Mouse (Mus musculus) intestine, embryonic 14.5 days (tissue): Measurements from ENCODE around the gene Jak1. TPM values are rescaled to one million over a fixed set of nuclear protein-coding genes. Genes with fewer than 3 reads are reported as not detected.
A peak's percentile ranks its signal among the peaks of the same experiment; 100 is the strongest.

Experiments
- ATAC-seq: fragments of 200-750 bp; cut with Nextera tagmentation; replicated peaks from 2 replicates; pipeline ENCODE4 v1.8.0; 2017; ENCODE audit warnings: low read depth, moderate number of reproducible peaks, moderate TSS enrichment, moderate library complexity; ENCODE audit not compliant: low FRiP score, low TSS enrichment
- DNase-seq: peaks from one replicate; pipeline ENCODE4 v3.0.0-alpha.2; 2018; ENCODE audit warnings: low spot score
- H3K27ac ChIP-seq: fragments of 300-500 bp; sonication (generic); 2 replicates; pipeline ENCODE4 v1.5.1; 2014; ENCODE audit warnings: low read depth, mild to moderate bottlenecking, control low read depth
- H3K27me3 ChIP-seq: fragments of 300-500 bp; sonication (generic); replicated peaks from 2 replicates; pipeline ENCODE4 v1.6.1; 2014; ENCODE audit warnings: low read length, control low read depth; ENCODE audit not compliant: control insufficient read depth, insufficient read depth
- H3K36me3 ChIP-seq: fragments of 300-500 bp; sonication (generic); 2 replicates; pipeline ENCODE4 v1.6.1; 2014; ENCODE audit warnings: low read length, control low read depth; ENCODE audit not compliant: control insufficient read depth, insufficient read depth
- H3K4me1 ChIP-seq: fragments of 300-500 bp; sonication (generic); replicated peaks from 2 replicates; pipeline ENCODE4 v1.6.1; 2014; ENCODE audit warnings: low read length, control low read depth, mixed read lengths; ENCODE audit not compliant: control insufficient read depth, insufficient read depth
- H3K4me2 ChIP-seq: fragments of 300-500 bp; sonication (generic); 2 replicates; pipeline ENCODE4 v1.6.1; 2014; ENCODE audit warnings: low read length
- H3K4me3 ChIP-seq: fragments of 300-500 bp; sonication (generic); 2 replicates; pipeline ENCODE4 v1.5.1; 2014; ENCODE audit warnings: low read depth, low read length, control low read depth, mixed read lengths
- H3K9ac ChIP-seq: fragments of 300-500 bp; sonication (generic); 2 replicates; pipeline ENCODE4 v1.6.1; 2014; ENCODE audit warnings: mild to moderate bottlenecking, low read length
- H3K9me3 ChIP-seq: fragments of 300-500 bp; sonication (generic); 2 replicates; pipeline ENCODE4 v1.6.1; 2016; ENCODE audit warnings: low read length, control low read depth; ENCODE audit not compliant: control insufficient read depth
- WGBS: fragments of 180-500 bp; shearing (Covaris S2); extraction: QIAGEN DNeasy Blood & Tissue Kit; methylation state at CpG from one replicate; pipeline ENCODE4 v1.1.7; 2014; 5-methylcytosine and 5-hydroxymethylcytosine counted together
- polyA plus RNA-seq: library from polyadenylated mRNA; unstranded; fragments of >200 nt; fragmentation: Nextera tagmentation; extraction: Ambion mirVana; gene quantifications from 2 replicates; pipeline ENCODE4 v1.2.1, GENCODE M21; 2014

The Jak1 gene
- polyA plus RNA-seq, 1 experiment from 2014 or later, result 83.2 TPM

DNA sequence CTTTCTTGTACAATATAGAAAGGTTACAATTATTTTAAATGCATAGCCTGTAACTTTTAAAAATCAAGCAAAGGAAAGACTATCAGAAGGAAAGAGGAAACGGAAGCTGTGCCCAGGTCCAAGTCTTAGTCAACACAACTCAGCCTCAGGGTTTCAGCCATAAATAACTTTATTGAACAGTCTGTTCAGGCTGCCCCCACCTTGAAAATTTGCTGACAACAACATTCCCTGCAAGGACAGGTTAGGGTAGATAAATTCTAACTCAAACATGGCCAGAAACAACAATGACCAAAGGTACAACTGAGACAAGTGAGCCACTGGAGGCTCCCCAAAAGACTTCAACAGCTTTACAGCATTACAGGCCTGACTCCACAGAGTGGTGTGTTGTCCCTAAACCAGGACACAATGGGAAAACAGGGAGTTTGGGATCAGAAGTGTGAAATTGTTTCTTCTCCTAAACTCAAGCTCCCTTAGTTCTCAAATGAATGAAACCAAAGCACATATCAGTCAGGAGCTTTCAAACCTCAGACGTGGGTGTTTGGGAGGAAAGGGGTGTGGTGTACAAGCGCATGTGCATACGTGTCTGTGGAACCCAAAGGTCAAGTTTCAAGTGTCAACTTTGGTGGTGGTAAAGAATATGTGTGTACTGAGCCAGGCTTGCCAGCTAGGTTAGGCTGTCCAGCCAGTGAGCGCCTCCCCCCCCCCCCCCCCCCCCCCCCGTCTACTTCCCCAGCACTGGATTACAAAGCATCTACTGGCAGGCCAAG is 14.9 kb downstream of the Jak1 start:
- H3K27ac ChIP-seq, result no peak overlapping the region
- no peaks in the 10 kb centered on the region for H3K9me3 ChIP-seq
- H3K36me3 ChIP-seq, result no peaks in the 10 kb centered on the region
- WGBS, result 62% methylated on average over 5 of the region's 6 CpGs
- DNase-seq (no peak), ATAC-seq (no peak)
- H3K4me2 ChIP-seq, result no peak overlapping the region
- H3K9ac ChIP-seq, result no peak overlapping the region
- no peak overlapping the region for H3K4me3 ChIP-seq
- peaks cover 16% of the 10 kb centered on the region for H3K4me1 ChIP-seq
- no peaks in the 10 kb centered on the region for H3K27me3 ChIP-seq

DNA sequence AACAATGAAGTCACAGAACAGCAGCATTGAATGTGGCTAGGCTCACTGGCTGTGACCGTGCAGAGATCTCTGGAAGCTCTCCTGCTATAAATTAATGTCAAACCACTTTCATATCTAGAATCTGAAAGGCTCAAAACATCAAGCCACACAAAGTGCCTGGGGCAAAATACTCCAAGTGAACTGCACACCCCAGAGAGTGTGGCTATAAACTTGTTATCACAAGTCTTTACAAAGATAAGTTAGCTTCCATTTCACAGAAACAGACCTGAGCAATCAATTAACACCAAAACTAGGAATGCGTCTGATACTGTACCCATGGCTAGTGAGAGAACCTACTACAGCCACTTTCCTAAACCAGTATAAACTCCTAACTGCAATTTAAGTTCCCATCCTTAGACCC is 17.7 kb downstream of the Jak1 start:
- no peak overlapping the region for H3K4me2 ChIP-seq
- H3K4me3 ChIP-seq, result no peak overlapping the region
- no peak overlapping the region for H3K27ac ChIP-seq
- no peaks in the 10 kb centered on the region for H3K27me3 ChIP-seq
- H3K4me1 ChIP-seq, result 0 out of 2 replicates have a peak, but pooled peaks cover 5% of the 10 kb centered on the region
- no peaks in the 10 kb centered on the region for H3K9me3 ChIP-seq
- H3K9ac ChIP-seq, result no peak overlapping the region
- DNase-seq (peak; percentile 35), ATAC-seq (no peak)
- no peaks in the 10 kb centered on the region for H3K36me3 ChIP-seq
- WGBS, result 49% methylated on average over 2 of the region's 2 CpGs

DNA sequence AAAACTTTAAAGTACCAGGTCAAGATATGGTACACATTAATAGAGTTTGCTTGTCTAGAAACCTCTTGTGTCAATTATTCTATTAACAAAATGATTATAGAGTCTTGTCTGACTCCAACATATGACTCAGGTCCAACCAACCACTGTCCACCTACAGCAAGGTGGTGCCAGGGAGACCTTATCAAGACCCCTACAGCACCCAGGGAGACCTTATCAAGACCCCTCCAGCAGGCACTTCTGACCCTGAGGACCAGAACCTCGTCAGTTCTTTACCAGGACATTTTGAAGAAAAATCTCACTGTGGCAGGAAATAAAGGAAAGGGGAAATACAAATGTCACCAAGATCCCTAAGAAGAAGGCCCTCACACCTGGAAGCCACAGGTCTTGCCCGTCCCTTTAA is 18.5 kb downstream of the Jak1 start:
- no peak for ATAC-seq
- H3K9ac ChIP-seq, result no peak overlapping the region
- H3K9me3 ChIP-seq, result no peaks in the 10 kb centered on the region
- WGBS, result 75% methylated on average over 2 of the region's 2 CpGs
- no peak for DNase-seq
- no peaks in the 10 kb centered on the region for H3K36me3 ChIP-seq
- no peak overlapping the region for H3K4me2 ChIP-seq
- H3K4me3 ChIP-seq, result no peak overlapping the region
- H3K27me3 ChIP-seq, result no peaks in the 10 kb centered on the region
- no peak overlapping the region for H3K27ac ChIP-seq
- H3K4me1 ChIP-seq, result 0 out of 2 replicates have a peak, but pooled peaks cover 5% of the 10 kb centered on the region

DNA sequence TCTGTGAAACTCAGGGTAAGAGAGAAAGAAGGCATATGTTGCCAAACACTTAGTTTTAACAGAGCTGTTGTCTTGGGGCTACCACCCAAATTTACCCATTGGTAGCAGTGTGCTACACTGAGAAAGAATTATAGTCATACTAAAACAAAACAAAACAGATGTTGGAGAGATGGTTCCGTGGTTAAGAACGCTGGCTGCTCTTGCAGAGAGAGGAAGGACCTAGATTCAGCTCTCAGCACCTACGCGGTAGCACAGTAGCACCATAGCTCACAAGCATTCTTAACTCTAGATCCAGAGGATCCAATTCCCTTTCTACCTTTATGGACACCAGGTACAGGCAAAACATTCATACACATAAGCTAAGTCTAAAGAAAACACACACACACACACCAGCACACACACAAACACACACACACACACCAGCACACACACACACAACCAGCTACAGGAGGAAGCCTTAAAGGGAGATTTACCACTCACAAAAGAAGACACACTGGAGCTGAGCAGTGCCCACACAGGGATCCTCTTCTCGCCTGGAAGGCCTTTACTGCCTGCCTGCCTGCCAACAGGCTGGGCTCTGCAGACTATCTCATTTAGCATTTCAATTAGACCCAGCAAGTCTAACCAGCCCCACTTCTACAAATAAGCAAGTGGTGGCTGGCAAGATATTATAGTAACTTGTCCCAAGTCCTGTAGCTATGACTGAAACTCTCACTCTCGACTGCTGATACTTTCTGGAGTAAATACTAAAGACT is 20.6 kb downstream of the Jak1 start:
- Histone ChIP-seq H3K9ac (no peak overlapping the region), H3K27me3 (no peaks in the 10 kb centered on the region), H3K36me3 (no peaks in the 10 kb centered on the region), H3K4me2 (no peak overlapping the region), H3K4me3 (no peak overlapping the region), H3K9me3 (no peaks in the 10 kb centered on the region), H3K27ac (no peak overlapping the region), H3K4me1 (0 out of 2 replicates have a peak, but pooled peaks cover 5% of the 10 kb centered on the region)
- DNase-seq (no peak), ATAC-seq (no peak)
- WGBS, result 71% methylated on average over 6 of the region's 6 CpGs

DNA sequence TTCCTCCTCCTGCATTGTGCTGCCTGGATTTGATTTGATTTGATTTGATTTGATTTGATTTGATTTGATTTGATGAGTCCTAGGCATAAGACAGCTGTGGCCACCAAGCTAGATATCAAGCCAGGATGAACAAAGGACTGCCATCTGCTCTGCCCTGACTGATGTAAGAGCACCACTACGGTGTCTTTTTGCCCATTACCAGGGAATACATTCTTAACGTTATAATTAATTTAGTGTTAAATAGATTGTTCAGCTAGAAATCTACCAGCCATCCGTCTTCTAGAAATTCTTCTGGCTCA is 24.3 kb downstream of the Jak1 start:
- WGBS, result 77% methylated on average over 3 of the region's 3 CpGs
- H3K4me1 ChIP-seq, result 0 out of 2 replicates have a peak, but pooled peaks cover 5% of the 10 kb centered on the region
- H3K36me3 ChIP-seq, result no peaks in the 10 kb centered on the region
- H3K9ac ChIP-seq, result no peak overlapping the region
- H3K27ac ChIP-seq, result no peak overlapping the region
- H3K27me3 ChIP-seq, result no peaks in the 10 kb centered on the region
- no peak for ATAC-seq
- no peak overlapping the region for H3K4me3 ChIP-seq
- DNase-seq, result no peak
- H3K4me2 ChIP-seq, result no peak overlapping the region
- H3K9me3 ChIP-seq, result no peaks in the 10 kb centered on the region

DNA sequence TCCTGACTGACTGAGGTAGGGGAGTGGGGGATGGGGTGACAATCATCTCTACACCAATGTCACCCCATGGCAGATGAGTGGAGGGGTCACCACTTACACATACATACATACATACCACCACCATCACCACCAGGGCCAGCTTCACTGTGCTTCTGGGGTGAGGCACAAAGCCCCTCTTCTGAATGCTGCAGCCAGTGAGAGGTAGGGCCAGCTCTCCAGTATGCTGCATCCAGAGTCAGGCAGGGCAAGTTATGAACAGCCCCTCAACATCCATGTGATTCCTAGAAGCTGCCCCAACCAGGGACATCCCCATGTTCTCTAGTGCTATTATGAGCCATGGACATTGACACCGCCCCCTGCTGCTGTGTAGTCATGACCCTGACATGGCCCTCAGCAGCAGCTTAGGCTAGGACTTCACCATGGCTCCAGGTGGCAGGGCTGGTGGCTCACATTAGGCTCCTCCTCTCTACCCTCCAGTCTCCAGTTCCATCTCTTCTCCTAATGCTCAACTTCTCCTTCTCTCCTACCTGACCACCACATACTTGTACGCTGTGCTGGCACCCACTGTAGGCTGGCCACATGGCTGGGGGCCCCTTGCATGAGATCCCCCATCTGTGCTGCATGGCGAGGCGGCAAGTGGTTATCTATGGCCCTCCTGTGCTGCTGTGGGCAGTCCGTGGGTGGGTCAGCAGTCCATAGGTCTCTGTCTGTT is 24.8 kb downstream of the Jak1 start:
- WGBS, result 88% methylated on average over 5 of the region's 5 CpGs
- H3K27ac ChIP-seq, result no peak overlapping the region
- no peak overlapping the region for H3K4me2 ChIP-seq
- 0 out of 2 replicates have a peak, but pooled peaks cover 1% of the 10 kb centered on the region for H3K4me1 ChIP-seq
- H3K27me3 ChIP-seq, result no peaks in the 10 kb centered on the region
- H3K9me3 ChIP-seq, result no peaks in the 10 kb centered on the region
- no peaks in the 10 kb centered on the region for H3K36me3 ChIP-seq
- H3K4me3 ChIP-seq, result no peak overlapping the region
- peak; percentile 55; the same call in 1 of the 2 replicates for ATAC-seq
- DNase-seq, result peak; percentile 44
- no peak overlapping the region for H3K9ac ChIP-seq

DNA sequence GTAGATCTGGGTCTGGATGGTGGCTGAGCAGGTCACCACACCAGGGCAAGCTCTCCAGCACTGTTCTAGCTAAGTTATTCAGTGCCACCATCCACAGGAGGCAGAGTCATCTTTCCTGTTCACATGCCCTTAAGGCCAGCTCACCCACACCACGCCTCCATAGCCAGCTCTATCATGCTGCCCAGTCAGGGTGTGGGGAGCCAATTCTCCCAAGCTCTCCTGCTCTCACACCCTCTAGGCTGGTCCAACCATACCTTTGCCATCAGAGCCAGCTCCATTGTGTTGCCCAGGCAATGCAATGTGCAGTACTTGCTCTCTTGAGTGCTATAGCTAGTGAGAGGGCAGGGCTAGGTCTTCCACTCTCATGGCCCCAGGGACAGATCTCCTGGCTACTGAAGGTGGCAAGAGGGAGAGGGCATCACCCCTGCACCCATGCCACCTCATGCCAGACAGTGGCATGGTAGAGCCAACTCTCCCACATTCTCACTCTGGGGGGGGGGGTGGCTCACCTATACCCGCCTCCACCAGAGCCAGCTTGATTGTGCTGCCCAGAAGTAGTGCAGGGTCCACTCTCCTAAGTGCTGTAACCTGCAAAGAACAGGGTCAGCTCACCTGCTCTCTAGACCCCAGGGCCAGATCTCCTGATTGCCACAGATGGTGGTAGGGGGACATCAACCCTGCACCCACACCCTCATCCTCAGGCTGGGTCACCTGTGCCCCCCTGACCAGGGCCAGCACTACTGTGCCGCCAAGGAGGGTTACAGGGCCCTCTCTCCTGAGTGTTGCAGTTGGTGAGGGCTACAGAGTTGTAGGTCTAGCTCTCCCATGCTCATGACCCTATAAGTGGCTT is 25.5 kb downstream of the Jak1 start:
- H3K36me3 ChIP-seq, result no peaks in the 10 kb centered on the region
- peak; percentile 36 for DNase-seq
- no peak overlapping the region for H3K4me2 ChIP-seq
- H3K4me3 ChIP-seq, result no peak overlapping the region
- H3K9me3 ChIP-seq, result no peaks in the 10 kb centered on the region
- 100% methylated on average over 3 of the region's 3 CpGs for WGBS
- H3K27me3 ChIP-seq, result no peaks in the 10 kb centered on the region
- H3K4me1 ChIP-seq, result peaks cover 6% of the 10 kb centered on the region; the same call in 1 of the 2 replicates
- no peak for ATAC-seq
- H3K27ac ChIP-seq, result no peak overlapping the region
- H3K9ac ChIP-seq, result no peak overlapping the region

DNA sequence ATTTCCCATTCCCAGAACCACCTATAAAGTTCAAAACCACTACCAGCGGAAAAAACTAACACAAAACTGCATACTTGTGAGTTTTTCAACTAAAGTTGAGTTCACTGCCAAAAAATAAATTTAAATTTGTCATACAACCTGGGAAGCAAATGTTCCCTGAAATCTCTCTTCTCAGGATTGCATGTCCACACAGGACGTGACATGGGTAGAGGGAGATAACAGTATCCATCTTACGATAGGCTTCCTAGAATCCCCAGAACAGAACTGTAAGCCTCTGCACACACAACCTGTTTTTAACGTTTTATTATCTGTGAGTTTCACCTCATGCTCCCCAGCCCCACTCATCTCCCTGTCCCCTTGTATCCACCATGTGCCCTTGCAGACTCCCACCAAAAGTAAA is 26.5 kb downstream of the Jak1 start:
- 74% methylated on average over 4 of the region's 4 CpGs for WGBS

More for the DNA sequence above, 26.5 kb downstream of the Jak1 start:
- no peak overlapping the region for H3K4me2 ChIP-seq
- no peak overlapping the region for H3K27ac ChIP-seq
- H3K4me3 ChIP-seq, result no peak overlapping the region
- DNase-seq (no peak), ATAC-seq (no peak)
- H3K9me3 ChIP-seq, result no peaks in the 10 kb centered on the region
- peaks cover 14% of the 10 kb centered on the region; the same call in 1 of the 2 replicates for H3K4me1 ChIP-seq
- no peaks in the 10 kb centered on the region for H3K36me3 ChIP-seq
- no peak overlapping the region for H3K9ac ChIP-seq
- H3K27me3 ChIP-seq, result no peaks in the 10 kb centered on the region
